In genomic region chr5:122089664-122090063, GRCm38 (mm10) we compare ENCODE assay signal across 20 mouse cellular contexts. TPM values are rescaled to one million over a fixed set of nuclear protein-coding genes. Genes with fewer than 3 reads are reported as not detected.
"Had no signal": no experiment of that assay in that cellular context is flagged by ENCODE, and none has a peak within 500 bp of the region (broad histone marks: within the 10 kb centered on the region; RNA-seq: fewer than 3 reads in every experiment).

No protein-coding gene starts in this region.

- H3K36me3 ChIP-seq: embryonic facial prominence, embryonic 10.5 days; embryonic facial prominence, embryonic 12.5 days; embryonic facial prominence, embryonic 13.5 days; embryonic facial prominence, embryonic 15.5 days; forebrain, embryonic 10.5 days; forebrain, embryonic 12.5 days; forebrain, embryonic 15.5 days had no signal

- H3K9me3 ChIP-seq: embryonic facial prominence, embryonic 10.5 days; embryonic facial prominence, embryonic 12.5 days; embryonic facial prominence, embryonic 13.5 days; embryonic facial prominence, embryonic 15.5 days; forebrain, embryonic 13.5 days; forebrain, embryonic 15.5 days had no signal

- H3K27ac ChIP-seq: embryonic facial prominence, embryonic 10.5 days; embryonic facial prominence, embryonic 12.5 days; embryonic facial prominence, embryonic 13.5 days; embryonic facial prominence, embryonic 15.5 days; forebrain, embryonic 10.5 days; forebrain, embryonic 12.5 days; forebrain, embryonic 13.5 days; forebrain, embryonic 15.5 days; gastrocnemius, adult 2 months; heart, adult 2 months had no signal

- H3K9ac ChIP-seq: embryonic facial prominence, embryonic 12.5 days; embryonic facial prominence, embryonic 13.5 days; embryonic facial prominence, embryonic 15.5 days; forebrain, embryonic 12.5 days; forebrain, embryonic 13.5 days; forebrain, embryonic 15.5 days; forebrain, postnatal 0 days had no signal

- H3K4me1 ChIP-seq: embryonic facial prominence, embryonic 12.5 days; forebrain, embryonic 12.5 days had no signal

- H3K4me3 ChIP-seq: embryonic facial prominence, embryonic 10.5 days; embryonic facial prominence, embryonic 12.5 days; embryonic facial prominence, embryonic 13.5 days; embryonic facial prominence, embryonic 15.5 days; erythroblast, embryonic 14.5 days; forebrain, embryonic 10.5 days; forebrain, embryonic 12.5 days; forebrain, embryonic 13.5 days; forebrain, embryonic 15.5 days; gastrocnemius, adult 2 months; heart, adult 2 months had no signal

RNA-seq across cellular contexts. Expression of gene Myl2, which starts 11.1 kb away (rescaled TPM):
- total RNA-seq: common myeloid progenitor, adult 5-6 weeks; granulocyte monocyte progenitor cell, adult 5-6 weeks had no signal

RNA-seq across cellular contexts. Expression of gene Cux2, which starts 39.8 kb away (rescaled TPM):
- total RNA-seq: common myeloid progenitor, adult 5-6 weeks had no signal

RNA-seq across cellular contexts. Expression of gene Ccdc63, which starts 51.0 kb away (rescaled TPM):
- total RNA-seq: gastrocnemius, adult 18-20 months; gastrocnemius, adult 2 months; gastrocnemius, postnatal 10 days; gastrocnemius, postnatal 14 days; gastrocnemius, postnatal 25 days; gastrocnemius, postnatal 36 days; heart, adult 18-20 months had no signal
